Mouse (Mus musculus): ENCODE results near the gene Pard3. TPM values are rescaled to one million over a fixed set of nuclear protein-coding genes. Genes with fewer than 3 reads are reported as not detected.

Pard3 gene
- polyA plus RNA-seq, 1 experiment from 2014 or later: 22.7 TPM

DNA sequence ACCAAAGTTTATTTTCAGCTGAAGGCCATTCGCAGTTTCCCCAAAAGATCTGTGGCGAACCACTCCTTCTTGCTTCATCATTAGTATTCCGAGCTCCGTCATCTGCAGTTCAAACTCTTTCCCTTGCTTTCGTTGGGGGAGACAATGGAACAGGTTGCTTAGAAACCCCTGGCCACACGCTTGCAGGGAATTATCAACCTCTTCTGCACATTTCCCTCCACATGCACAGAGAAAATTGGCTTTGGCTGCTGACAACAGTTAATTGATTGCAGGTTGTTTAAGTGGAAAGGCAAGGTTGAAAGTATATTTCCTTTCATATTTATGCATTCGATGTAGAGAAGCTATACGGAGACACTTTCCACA is 166.5 kb downstream of the Pard3 start:
- no peak overlapping the region for H3K27ac ChIP-seq (ENCODE audit: low read depth, low read length)
- whole genome bisulfite sequencing: 40% methylated on average over 8 of the region's 8 CpGs
- no peak for ATAC-seq (ENCODE audit: low read depth)
- peaks cover 12% of the 10 kb centered on the region for H3K4me1 ChIP-seq (ENCODE audit: control insufficient read depth, insufficient read depth, low read length)
- H3K27me3 ChIP-seq (ENCODE audit: control insufficient read depth, insufficient read depth, low read length): no peaks in the 10 kb centered on the region
- H3K9me3 ChIP-seq (ENCODE audit: control insufficient read depth, low read length): no peaks in the 10 kb centered on the region
- H3K4me3 ChIP-seq (ENCODE audit: low read depth, low read length): no peak overlapping the region
- H3K9ac ChIP-seq (replicated peaks; ENCODE audit: low read depth, low read length): no peak overlapping the region
- no peak overlapping the region for H3K4me2 ChIP-seq (ENCODE audit: low read depth, low read length)
- no peaks in the 10 kb centered on the region for H3K36me3 ChIP-seq (ENCODE audit: control insufficient read depth, insufficient read depth, low read length)

DNA sequence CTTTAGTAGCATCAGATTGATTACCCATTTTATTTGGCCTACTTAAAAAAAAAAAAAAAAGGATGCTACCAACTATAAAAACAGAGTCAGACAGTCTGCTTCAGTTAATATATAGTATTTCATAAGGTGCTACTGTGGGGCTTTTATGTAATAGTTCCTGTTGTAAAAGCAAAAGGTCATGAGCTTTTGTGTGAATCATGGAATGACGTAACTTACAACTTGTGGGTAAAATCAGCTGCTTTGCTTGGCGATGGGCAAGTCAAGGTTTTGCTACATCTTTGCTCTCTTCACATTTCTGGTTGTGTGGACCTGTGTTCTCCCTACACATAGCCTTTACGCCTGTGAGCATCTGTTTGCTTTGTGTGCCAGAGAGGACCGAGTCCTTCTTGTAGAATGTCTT is 179.7 kb downstream of the Pard3 start:
- no peak for ATAC-seq (ENCODE audit: low read depth)
- H3K9ac ChIP-seq (replicated peaks; ENCODE audit: low read depth, low read length): no peak overlapping the region
- no peaks in the 10 kb centered on the region for H3K36me3 ChIP-seq (ENCODE audit: control insufficient read depth, insufficient read depth, low read length)
- no peaks in the 10 kb centered on the region for H3K4me1 ChIP-seq (ENCODE audit: control insufficient read depth, insufficient read depth, low read length)
- no peak overlapping the region for H3K4me3 ChIP-seq (ENCODE audit: low read depth, low read length)
- no peaks in the 10 kb centered on the region for H3K27me3 ChIP-seq (ENCODE audit: control insufficient read depth, insufficient read depth, low read length)
- H3K9me3 ChIP-seq (ENCODE audit: control insufficient read depth, low read length): no peaks in the 10 kb centered on the region
- WGBS: 87% methylated on average over 4 of the region's 4 CpGs
- no peak overlapping the region for H3K4me2 ChIP-seq (ENCODE audit: low read depth, low read length)
- no peak overlapping the region for H3K27ac ChIP-seq (ENCODE audit: low read depth, low read length)

DNA sequence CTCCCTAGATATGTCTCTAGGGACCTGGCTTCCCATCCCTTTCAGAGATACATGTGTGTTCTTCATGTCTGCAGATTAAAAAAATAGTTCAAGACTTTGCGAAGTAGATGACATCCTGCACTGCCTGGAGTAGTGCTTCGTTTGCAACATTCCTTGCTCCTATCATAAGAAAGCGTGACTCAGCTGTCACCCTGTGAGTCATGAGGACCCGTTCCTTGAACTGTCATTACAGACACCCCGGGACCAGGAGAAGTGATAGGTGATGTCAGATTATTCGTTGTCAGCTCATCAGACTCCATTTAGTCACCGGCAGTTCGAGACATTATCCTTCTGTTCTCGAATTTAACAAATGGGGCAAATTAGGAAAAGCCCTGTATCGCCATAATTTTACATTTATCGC is 180.1 kb downstream of the Pard3 start:
- no peak overlapping the region for H3K4me2 ChIP-seq (ENCODE audit: low read depth, low read length)
- no peaks in the 10 kb centered on the region for H3K27me3 ChIP-seq (ENCODE audit: control insufficient read depth, insufficient read depth, low read length)
- H3K4me1 ChIP-seq (ENCODE audit: control insufficient read depth, insufficient read depth, low read length): no peaks in the 10 kb centered on the region
- WGBS: 85% methylated on average over 11 of the region's 11 CpGs
- H3K4me3 ChIP-seq (ENCODE audit: low read depth, low read length): no peak overlapping the region
- H3K36me3 ChIP-seq (ENCODE audit: control insufficient read depth, insufficient read depth, low read length): no peaks in the 10 kb centered on the region
- no peaks in the 10 kb centered on the region for H3K9me3 ChIP-seq (ENCODE audit: control insufficient read depth, low read length)
- H3K27ac ChIP-seq (ENCODE audit: low read depth, low read length): no peak overlapping the region
- H3K9ac ChIP-seq (replicated peaks; ENCODE audit: low read depth, low read length): no peak overlapping the region
- no peak for ATAC-seq (ENCODE audit: low read depth)

DNA sequence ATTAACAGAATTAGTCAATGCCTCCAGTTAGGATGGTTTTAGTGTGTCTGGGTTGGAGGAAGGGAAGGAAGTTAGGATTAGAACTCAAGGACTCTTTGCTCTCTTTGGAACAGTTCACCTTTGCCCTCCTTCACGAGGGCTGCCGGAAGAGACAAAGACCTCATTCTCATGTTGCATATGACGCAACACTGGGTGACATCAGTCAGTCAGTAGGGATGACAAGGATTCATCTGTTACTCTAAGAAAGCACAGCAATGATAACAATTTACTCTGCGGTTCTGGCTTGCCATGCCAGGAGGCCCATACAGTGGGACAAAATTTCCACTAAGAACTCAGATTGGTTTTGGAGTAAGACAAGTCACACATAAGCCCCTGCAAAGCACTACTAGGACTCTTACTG is 187.1 kb downstream of the Pard3 start:
- ATAC-seq (ENCODE audit: low read depth): no peak
- WGBS: 73% methylated on average over 4 of the region's 4 CpGs
- Histone ChIP-seq H3K27me3 (ENCODE audit: control insufficient read depth, insufficient read depth, low read length) (no peaks in the 10 kb centered on the region), H3K4me2 (ENCODE audit: low read depth, low read length) (no peak overlapping the region), H3K9ac (replicated peaks; ENCODE audit: low read depth, low read length) (no peak overlapping the region), H3K27ac (ENCODE audit: low read depth, low read length) (no peak overlapping the region), H3K4me1 (ENCODE audit: control insufficient read depth, insufficient read depth, low read length) (no peaks in the 10 kb centered on the region), H3K9me3 (ENCODE audit: control insufficient read depth, low read length) (no peaks in the 10 kb centered on the region), H3K36me3 (ENCODE audit: control insufficient read depth, insufficient read depth, low read length) (no peaks in the 10 kb centered on the region), H3K4me3 (ENCODE audit: low read depth, low read length) (no peak overlapping the region)

DNA sequence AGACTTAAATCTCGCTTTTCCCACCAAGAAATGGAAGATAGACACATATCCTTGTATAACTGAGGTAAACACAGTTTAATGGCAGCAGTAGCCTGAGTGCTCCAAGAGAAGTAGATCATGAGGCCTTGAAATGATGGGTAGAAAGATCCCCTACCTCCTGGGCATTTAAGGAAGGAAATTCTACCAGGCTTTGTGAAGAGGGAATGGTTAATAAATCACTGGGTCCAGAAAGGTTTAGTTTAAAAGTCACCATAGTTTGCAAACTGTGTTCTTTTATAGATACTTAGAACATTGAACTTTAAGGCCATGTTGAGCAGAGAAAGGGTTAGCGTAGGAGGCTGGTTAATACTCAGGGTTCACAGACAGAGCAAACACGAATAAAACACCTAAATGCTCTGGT is 187.8 kb downstream of the Pard3 start:
- no peaks in the 10 kb centered on the region for H3K9me3 ChIP-seq (ENCODE audit: control insufficient read depth, low read length)
- no peaks in the 10 kb centered on the region for H3K4me1 ChIP-seq (ENCODE audit: control insufficient read depth, insufficient read depth, low read length)
- no peak overlapping the region for H3K27ac ChIP-seq (ENCODE audit: low read depth, low read length)
- H3K4me3 ChIP-seq (ENCODE audit: low read depth, low read length): no peak overlapping the region
- ATAC-seq (ENCODE audit: low read depth): no peak
- no peak overlapping the region for H3K9ac ChIP-seq (replicated peaks; ENCODE audit: low read depth, low read length)
- no peaks in the 10 kb centered on the region for H3K36me3 ChIP-seq (ENCODE audit: control insufficient read depth, insufficient read depth, low read length)
- no peaks in the 10 kb centered on the region for H3K27me3 ChIP-seq (ENCODE audit: control insufficient read depth, insufficient read depth, low read length)
- WGBS: 92% methylated on average over 3 of the region's 3 CpGs
- H3K4me2 ChIP-seq (ENCODE audit: low read depth, low read length): no peak overlapping the region

DNA sequence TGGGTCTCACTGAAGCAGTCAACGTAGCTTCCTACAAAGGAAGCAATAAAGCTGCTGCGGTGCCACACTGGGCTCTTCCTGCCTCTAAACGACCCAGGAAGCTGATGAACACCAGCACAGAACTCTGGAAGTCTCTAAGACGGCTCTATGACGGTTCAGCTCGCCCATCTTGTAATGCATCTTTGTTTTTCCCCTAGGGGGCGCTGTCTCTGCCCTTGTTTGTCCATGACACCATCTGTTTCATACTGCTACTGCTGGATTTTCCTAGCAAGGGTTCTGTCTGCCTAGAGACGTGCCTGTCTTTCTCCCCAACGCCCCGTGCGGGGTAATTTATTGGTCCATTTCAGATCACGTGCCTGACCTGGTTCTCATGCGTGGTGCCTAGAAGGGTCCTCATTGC is 188.3 kb downstream of the Pard3 start:
- ATAC-seq (ENCODE audit: low read depth): no peak
- Histone ChIP-seq H3K27me3 (ENCODE audit: control insufficient read depth, insufficient read depth, low read length) (no peaks in the 10 kb centered on the region), H3K4me1 (ENCODE audit: control insufficient read depth, insufficient read depth, low read length) (no peaks in the 10 kb centered on the region), H3K4me3 (ENCODE audit: low read depth, low read length) (no peak overlapping the region), H3K4me2 (ENCODE audit: low read depth, low read length) (no peak overlapping the region), H3K9ac (replicated peaks; ENCODE audit: low read depth, low read length) (no peak overlapping the region), H3K27ac (ENCODE audit: low read depth, low read length) (no peak overlapping the region), H3K36me3 (ENCODE audit: control insufficient read depth, insufficient read depth, low read length) (no peaks in the 10 kb centered on the region), H3K9me3 (ENCODE audit: control insufficient read depth, low read length) (no peaks in the 10 kb centered on the region)
- 63% methylated on average over 13 of the region's 13 CpGs for WGBS

DNA sequence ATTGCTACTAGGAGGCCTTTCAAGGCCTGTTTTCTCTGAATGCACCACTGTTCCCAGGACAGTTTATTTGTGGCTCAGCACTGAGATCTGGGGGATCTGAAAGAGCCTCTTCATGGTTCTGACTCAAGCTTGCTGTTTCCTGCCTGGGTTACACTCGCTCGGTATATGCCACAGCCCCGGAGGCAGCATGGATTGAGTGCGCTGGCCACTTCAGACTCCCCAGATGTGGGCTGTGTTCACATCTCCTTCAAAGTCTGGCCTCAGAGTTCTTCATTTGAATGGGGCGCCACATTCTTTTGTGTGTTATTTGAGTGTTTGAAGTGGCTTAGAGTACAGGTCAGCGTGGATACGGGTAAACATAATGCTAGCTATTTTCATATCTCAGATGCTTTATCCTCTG is 190.9 kb downstream of the Pard3 start:
- Histone ChIP-seq H3K4me1 (ENCODE audit: control insufficient read depth, insufficient read depth, low read length) (0 out of 2 replicates have a peak, but pooled peaks cover 3% of the 10 kb centered on the region), H3K4me2 (ENCODE audit: low read depth, low read length) (no peak overlapping the region), H3K9me3 (ENCODE audit: control insufficient read depth, low read length) (no peaks in the 10 kb centered on the region), H3K27ac (ENCODE audit: low read depth, low read length) (no peak overlapping the region), H3K36me3 (ENCODE audit: control insufficient read depth, insufficient read depth, low read length) (no peaks in the 10 kb centered on the region), H3K27me3 (ENCODE audit: control insufficient read depth, insufficient read depth, low read length) (no peaks in the 10 kb centered on the region), H3K9ac (replicated peaks; ENCODE audit: low read depth, low read length) (no peak overlapping the region), H3K4me3 (ENCODE audit: low read depth, low read length) (no peak overlapping the region)
- 87% methylated on average over 7 of the region's 7 CpGs for WGBS
- ATAC-seq (ENCODE audit: low read depth): no peak

DNA sequence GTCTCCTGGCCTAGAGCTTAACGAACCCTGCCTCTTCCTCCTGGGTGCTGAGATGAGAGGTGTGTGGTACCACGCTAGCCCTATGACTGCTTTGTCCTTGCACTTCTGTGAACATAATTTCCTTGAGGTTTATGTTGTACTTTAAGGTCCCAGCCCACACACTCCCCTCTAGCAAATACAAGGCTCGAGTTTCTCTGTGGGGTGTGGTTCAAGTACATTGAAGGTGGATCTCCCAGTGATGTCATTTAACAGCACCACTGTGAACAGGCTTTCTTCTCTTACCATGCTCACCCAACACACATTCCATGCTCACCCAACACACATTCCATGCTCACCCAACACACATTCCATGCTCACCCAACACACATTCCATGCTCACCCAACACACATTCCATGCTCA is 193.4 kb downstream of the Pard3 start:
- Histone ChIP-seq H3K9me3 (ENCODE audit: control insufficient read depth, low read length) (no peaks in the 10 kb centered on the region), H3K4me3 (ENCODE audit: low read depth, low read length) (no peak overlapping the region), H3K36me3 (ENCODE audit: control insufficient read depth, insufficient read depth, low read length) (no peaks in the 10 kb centered on the region), H3K27me3 (ENCODE audit: control insufficient read depth, insufficient read depth, low read length) (no peaks in the 10 kb centered on the region), H3K27ac (ENCODE audit: low read depth, low read length) (no peak overlapping the region), H3K9ac (replicated peaks; ENCODE audit: low read depth, low read length) (no peak overlapping the region), H3K4me1 (ENCODE audit: control insufficient read depth, insufficient read depth, low read length) (0 out of 2 replicates have a peak, but pooled peaks cover 3% of the 10 kb centered on the region), H3K4me2 (ENCODE audit: low read depth, low read length) (no peak overlapping the region)
- WGBS: 94% methylated on average over 3 of the region's 3 CpGs
- no peak for ATAC-seq (ENCODE audit: low read depth)

DNA sequence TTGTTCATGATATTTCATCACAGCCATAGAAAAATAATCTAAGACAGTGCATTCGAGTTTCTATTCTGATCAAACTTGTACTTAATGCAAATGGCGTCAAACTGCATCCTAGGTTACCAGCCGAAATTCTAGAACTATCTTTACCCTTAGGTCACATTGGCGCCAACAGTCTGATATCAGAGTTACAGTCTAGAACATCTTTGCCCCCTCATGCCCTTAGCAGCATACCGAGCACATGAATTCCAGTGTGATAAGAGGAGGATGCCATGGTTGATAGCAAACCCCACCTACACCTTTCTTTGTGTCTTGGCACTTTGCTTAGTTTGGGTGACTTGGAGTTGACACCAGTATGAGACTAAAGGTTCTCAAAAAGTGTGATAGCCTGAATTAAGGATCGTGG is 197.4 kb downstream of the Pard3 start:
- 0 out of 2 replicates have a peak, but pooled peaks cover 3% of the 10 kb centered on the region for H3K4me1 ChIP-seq (ENCODE audit: control insufficient read depth, insufficient read depth, low read length)
- no peak overlapping the region for H3K9ac ChIP-seq (replicated peaks; ENCODE audit: low read depth, low read length)
- H3K27me3 ChIP-seq (ENCODE audit: control insufficient read depth, insufficient read depth, low read length): no peaks in the 10 kb centered on the region
- no peak overlapping the region for H3K27ac ChIP-seq (ENCODE audit: low read depth, low read length)
- no peaks in the 10 kb centered on the region for H3K36me3 ChIP-seq (ENCODE audit: control insufficient read depth, insufficient read depth, low read length)
- WGBS: 99% methylated on average over 6 of the region's 6 CpGs
- H3K4me2 ChIP-seq (ENCODE audit: low read depth, low read length): no peak overlapping the region
- H3K9me3 ChIP-seq (ENCODE audit: control insufficient read depth, low read length): no peaks in the 10 kb centered on the region
- ATAC-seq (ENCODE audit: low read depth): no peak
- H3K4me3 ChIP-seq (ENCODE audit: low read depth, low read length): no peak overlapping the region

DNA sequence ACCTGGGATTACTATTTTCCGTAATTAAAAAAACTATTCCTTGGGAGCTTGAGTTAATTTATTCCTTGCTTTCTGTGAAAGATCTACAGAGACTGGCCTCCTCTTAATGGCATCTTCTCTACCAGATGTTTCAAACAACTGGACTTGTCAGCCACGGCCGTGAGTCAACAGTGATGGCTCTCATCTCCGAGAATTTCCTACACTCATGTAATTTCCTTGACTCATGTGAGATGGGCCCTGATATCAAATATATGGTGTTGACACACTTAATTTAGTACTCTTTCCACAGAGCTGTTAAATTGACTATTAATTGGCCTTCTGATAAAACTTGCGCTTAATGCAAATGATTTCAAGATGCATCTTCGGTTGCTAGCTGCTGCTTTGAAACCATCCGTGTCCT is 198.3 kb downstream of the Pard3 start:
- WGBS: 58% methylated on average over 7 of the region's 7 CpGs
- H3K27ac ChIP-seq (ENCODE audit: low read depth, low read length): no peak overlapping the region
- no peak for ATAC-seq (ENCODE audit: low read depth)

More for the DNA sequence above, 198.3 kb downstream of the Pard3 start:
- Histone ChIP-seq H3K36me3 (ENCODE audit: control insufficient read depth, insufficient read depth, low read length) (no peaks in the 10 kb centered on the region), H3K9ac (replicated peaks; ENCODE audit: low read depth, low read length) (no peak overlapping the region), H3K4me2 (ENCODE audit: low read depth, low read length) (no peak overlapping the region), H3K9me3 (ENCODE audit: control insufficient read depth, low read length) (no peaks in the 10 kb centered on the region), H3K4me1 (ENCODE audit: control insufficient read depth, insufficient read depth, low read length) (0 out of 2 replicates have a peak, but pooled peaks cover 3% of the 10 kb centered on the region), H3K27me3 (ENCODE audit: control insufficient read depth, insufficient read depth, low read length) (no peaks in the 10 kb centered on the region), H3K4me3 (ENCODE audit: low read depth, low read length) (no peak overlapping the region)
